Mouse (Mus musculus) CH12.LX (cell line): ENCODE measurements around the gene Mturn.

Experiments
- POLR2A ChIP-seq: IDR thresholded peaks from 2 replicates; pipeline ENCODE4 v1.6.1; 2011; ENCODE audit warnings: low read depth, mild to moderate bottlenecking, improper control_type of control experiment, low read length
- RAD21 ChIP-seq: IDR thresholded peaks from 2 replicates; pipeline ENCODE4 v1.6.1; 2011; ENCODE audit warnings: low read depth, mild to moderate bottlenecking, low read length, improper control_type of control experiment, moderate library complexity
- RCOR1 ChIP-seq: conservative IDR thresholded peaks from 2 replicates; pipeline ENCODE4 v1.6.1; 2012; ENCODE audit warnings: low read depth, mild to moderate bottlenecking, inconsistent platforms, low read length, improper control_type of control experiment
- USF1 ChIP-seq: IDR thresholded peaks from 2 replicates; pipeline ENCODE4 v1.6.1; 2014; ENCODE audit warnings: low read depth, mild to moderate bottlenecking, inconsistent platforms, low read length, improper control_type of control experiment

GRCm38 (mm10) chr6:54639877-54640276, 41.5 kb upstream of the Mturn start:
- no peak for TF ChIP-seq USF1
- no peak for TF ChIP-seq POLR2A
- no peak for TF ChIP-seq RCOR1
- no peak for TF ChIP-seq RAD21
